Mouse (Mus musculus) hindbrain, embryonic 15.5 days (tissue): ENCODE results near the gene Zfp993. TPM values are rescaled to one million over a fixed set of nuclear protein-coding genes. Genes with fewer than 3 reads are reported as not detected.
"Not testable (repeated sequence)": the region's sequence is repeated elsewhere in the genome, so short reads cannot be mapped to it uniquely, and the experiment has no call there.

Experiments
- ATAC-seq: fragments of 200-750 bp; cut with Nextera tagmentation; 2 replicates; pipeline ENCODE4 v1.8.0; 2017; ENCODE audit warnings: low read depth, moderate number of reproducible peaks, moderate TSS enrichment; ENCODE audit not compliant: low FRiP score
- H3K27ac ChIP-seq: fragments of 300-500 bp; sonication (generic); replicated peaks from 2 replicates; pipeline ENCODE4 v1.5.1; 2015; ENCODE audit warnings: mild to moderate bottlenecking, inconsistent platforms
- H3K27me3 ChIP-seq: fragments of 300-500 bp; sonication (generic); 2 replicates; pipeline ENCODE4 v1.6.1; 2015; ENCODE audit warnings: control low read depth, inconsistent platforms
- H3K36me3 ChIP-seq: fragments of 300-500 bp; sonication (generic); 2 replicates; pipeline ENCODE4 v1.6.1; 2015; ENCODE audit warnings: control low read depth, inconsistent platforms
- H3K4me1 ChIP-seq: fragments of 300-500 bp; sonication (generic); replicated peaks from 2 replicates; pipeline ENCODE4 v1.6.1; 2015; ENCODE audit warnings: control low read depth, inconsistent platforms
- H3K4me2 ChIP-seq: fragments of 300-500 bp; sonication (generic); 2 replicates; pipeline ENCODE4 v1.6.1; 2015; ENCODE audit warnings: moderate library complexity, mild to moderate bottlenecking, inconsistent platforms
- H3K4me3 ChIP-seq: fragments of 300-500 bp; sonication (generic); 2 replicates; pipeline ENCODE4 v1.5.1; 2015; ENCODE audit warnings: mild to moderate bottlenecking, inconsistent platforms
- H3K9ac ChIP-seq: fragments of 300-500 bp; sonication (generic); 2 replicates; pipeline ENCODE4 v1.6.1; 2015; ENCODE audit warnings: inconsistent platforms
- H3K9me3 ChIP-seq: fragments of 300-500 bp; sonication (generic); 2 replicates; pipeline ENCODE4 v1.6.1; 2016; ENCODE audit warnings: control low read depth, inconsistent platforms
- WGBS: fragments of 180-500 bp; shearing (Covaris S2); methylation state at CpG from one replicate; pipeline ENCODE4 v1.1.7; 2015; 5-methylcytosine and 5-hydroxymethylcytosine counted together
- polyA plus RNA-seq: library from polyadenylated mRNA; unstranded; fragments of >200 nt; fragmentation: Nextera tagmentation; extraction: Ambion mirVana; gene quantifications from 2 replicates; pipeline ENCODE4 v1.2.1, GENCODE M21; 2015

Gene Zfp993
- polyA plus RNA-seq: 3.2 and 3.4 TPM in 2 replicates

DNA sequence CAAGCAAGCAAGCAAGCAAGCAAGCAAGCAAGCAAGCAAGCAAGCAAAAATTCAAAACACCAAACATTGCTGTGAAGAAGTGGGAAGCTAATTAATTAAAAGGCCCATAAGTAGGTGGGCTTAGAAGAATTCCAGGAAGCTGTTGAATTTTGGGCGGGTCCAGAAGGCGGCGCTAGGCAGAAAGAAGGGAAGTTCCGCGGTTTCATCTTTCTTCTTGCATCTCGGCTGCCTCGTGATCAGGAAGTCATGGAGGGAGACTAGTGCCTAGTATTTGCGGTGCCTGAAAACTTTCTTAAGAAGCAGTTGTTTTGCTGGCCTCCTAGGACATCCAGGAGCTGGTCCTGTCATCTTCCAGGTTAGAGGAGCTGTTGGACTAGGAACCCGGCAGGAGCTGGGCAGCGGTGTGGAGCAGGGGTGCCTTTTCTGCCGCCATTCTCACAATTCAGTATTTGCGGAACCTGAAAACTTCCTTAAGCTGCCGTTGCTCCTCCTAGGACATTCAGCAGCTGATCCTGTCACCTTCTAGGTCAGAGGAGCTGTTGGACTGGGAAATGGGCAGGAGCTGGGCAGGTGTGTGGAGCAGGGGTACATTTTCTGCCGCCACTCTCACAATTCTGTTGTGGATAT is at the start of gene Zfp993:
Gene Zfp993, plus strand, starts transcription at position 188 of the 627 bp plus-strand sequence.
- not testable (repeated sequence) for H3K36me3 ChIP-seq, H3K9me3 ChIP-seq, ATAC-seq, H3K4me3 ChIP-seq, H3K27ac ChIP-seq, H3K27me3 ChIP-seq, H3K9ac ChIP-seq, H3K4me1 ChIP-seq, H3K4me2 ChIP-seq
- no CpG with 5 or more reads among the region's 14 CpGs for WGBS

DNA sequence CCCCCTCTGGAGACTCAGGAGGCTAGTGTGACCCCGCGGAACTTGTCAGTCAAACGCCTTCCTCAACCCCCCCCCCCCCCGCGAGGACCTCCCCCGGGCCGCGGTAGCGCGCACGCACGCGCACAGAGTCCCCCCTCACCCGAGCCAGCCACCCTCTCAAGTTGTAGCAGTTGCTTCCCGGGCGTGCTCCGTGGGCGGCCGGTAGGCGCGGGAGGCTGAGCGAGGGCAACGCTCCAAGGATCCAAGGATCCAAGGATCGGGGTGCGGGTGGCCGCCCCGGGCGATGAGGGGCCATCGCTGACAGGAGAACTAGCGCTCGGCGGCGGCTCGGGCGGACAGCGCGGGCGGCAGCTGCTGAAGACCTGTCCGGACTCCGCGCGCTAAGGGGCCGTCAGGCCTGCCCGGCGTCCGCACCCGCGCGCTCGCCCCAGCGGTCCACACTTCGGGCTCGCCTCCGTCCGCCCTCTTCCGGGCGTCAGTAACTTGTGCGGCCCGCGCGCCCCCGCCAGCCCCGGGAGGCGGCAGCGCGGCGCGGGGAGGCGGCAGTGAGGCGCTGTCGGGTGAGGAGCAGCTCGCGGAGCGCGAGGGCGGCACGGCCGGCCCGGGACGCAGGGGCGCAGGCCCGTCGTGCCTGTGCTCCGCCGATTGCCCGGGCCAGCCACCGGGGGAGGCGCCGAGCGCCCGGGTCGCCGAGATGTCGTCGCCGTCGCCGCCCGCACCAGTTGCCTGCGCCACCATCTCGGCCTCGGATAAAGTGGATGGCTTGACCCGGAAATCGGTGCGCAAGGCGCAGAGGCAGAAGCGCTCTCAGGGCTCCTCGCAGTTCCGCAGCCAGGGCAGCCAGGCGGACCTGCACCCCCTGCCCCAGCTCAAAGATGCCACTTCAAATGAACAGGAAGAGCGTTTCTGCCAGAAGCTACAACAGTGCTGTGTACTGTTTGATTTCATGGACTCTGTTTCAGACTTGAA is 30.6 kb upstream of the Zfp993 start:
- peak overlapping the region; percentile 25; the same call in 1 of the 2 replicates for H3K4me3 ChIP-seq
- not testable (repeated sequence) for H3K4me1 ChIP-seq, H3K36me3 ChIP-seq, H3K9ac ChIP-seq, H3K27me3 ChIP-seq, H3K27ac ChIP-seq, H3K9me3 ChIP-seq
- peak; percentile 81; the same call in 1 of the 2 replicates for ATAC-seq
- H3K4me2 ChIP-seq: peak overlapping the region; percentile 32; the same call in 1 of the 2 replicates
- 7% methylated on average over 3 of the region's 111 CpGs for WGBS

DNA sequence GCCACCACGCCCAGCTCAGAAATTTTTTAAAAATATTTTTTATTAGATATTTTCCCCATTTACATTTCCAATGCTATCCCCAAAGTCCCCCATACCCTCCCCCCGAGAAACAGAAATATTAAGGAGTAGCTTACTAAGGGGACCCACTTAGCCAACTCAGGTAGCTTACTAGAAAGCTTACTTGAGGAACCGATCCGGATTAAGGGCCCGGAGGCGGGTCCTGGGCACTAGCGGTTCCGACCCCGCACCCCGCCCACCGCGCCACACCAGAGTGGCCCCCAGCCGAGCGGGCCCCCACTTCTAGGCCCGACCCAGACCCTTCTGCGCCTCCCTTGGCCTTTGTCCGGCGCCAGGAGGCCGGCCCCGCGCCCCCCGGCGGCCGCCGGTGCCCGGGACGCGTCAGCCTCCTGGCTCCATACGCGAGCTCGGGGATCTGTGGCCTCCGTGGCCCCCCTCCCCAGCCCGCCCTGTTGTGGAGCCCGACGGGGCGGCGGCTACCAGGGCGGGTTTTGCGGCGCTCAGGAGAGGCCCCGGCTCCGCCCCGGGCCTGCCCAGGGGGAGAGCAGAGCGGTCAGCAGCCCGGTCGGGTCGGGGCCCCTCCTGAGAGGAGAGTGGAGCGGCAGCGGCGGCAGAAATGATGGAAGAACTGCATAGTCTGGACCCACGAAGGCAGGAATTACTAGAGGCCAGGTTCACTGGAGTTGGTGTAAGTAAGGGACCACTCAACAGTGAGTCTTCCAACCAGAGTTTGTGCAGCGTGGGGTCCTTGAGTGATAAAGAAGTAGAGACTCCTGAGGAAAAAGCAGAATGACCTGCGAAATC is 7.0 kb upstream of the Zfp993 start:
- not testable (repeated sequence) for H3K36me3 ChIP-seq, H3K27me3 ChIP-seq, H3K9me3 ChIP-seq, H3K4me1 ChIP-seq, H3K27ac ChIP-seq
- ATAC-seq: peak; percentile 84
- peak overlapping the region; percentile 29 for H3K4me3 ChIP-seq
- H3K9ac ChIP-seq: 0 out of 2 replicates have a peak overlapping the region, but pooled peaks have one; percentile 16
- 3% methylated on average over 34 of the region's 53 CpGs for WGBS
- H3K4me2 ChIP-seq: peak overlapping the region; percentile 48

DNA sequence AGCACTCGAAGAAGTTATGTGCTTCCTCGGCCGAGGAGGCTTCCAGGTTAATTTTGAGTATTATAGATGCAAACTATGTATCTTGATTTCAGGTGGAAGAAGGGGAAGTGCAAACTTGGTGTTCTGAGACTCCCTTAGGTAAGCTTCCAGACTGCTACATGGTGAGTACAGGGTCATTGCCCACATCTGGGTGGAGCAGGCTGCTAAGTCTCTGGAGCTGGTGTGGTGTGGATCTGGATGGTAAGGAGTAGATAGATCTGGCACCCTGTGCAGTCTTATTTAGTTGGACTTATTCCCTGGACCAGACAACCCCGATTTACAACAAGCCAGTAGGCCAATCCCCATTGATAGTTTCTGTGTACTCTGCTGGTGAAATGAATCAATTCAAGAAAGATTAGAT is 33.6 kb downstream of the Zfp993 start:
- H3K9me3 ChIP-seq, H3K27me3 ChIP-seq, H3K27ac ChIP-seq, H3K4me1 ChIP-seq, H3K4me3 ChIP-seq, H3K9ac ChIP-seq, H3K4me2 ChIP-seq, ATAC-seq, H3K36me3 ChIP-seq: not testable (repeated sequence)
- no CpG with 5 or more reads among the region's 4 CpGs for WGBS

DNA sequence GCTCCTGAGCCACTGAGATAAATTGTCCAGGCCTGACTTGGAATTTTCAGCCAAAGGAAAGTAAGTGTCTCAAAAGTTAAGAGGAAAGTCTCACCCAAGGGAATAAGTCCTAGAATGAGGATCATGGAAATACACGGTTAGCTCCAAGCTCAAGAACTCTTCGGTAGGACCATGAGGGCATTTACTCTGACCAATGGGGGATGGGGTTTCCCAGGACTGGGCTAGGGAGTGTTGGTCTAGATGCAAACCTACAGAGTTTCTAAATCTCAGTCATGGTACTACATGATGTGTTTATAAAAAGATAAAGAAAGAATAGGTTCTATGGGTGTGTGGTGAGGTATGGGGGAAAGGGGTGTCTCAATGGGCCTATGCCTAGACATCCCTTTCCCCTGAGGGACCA is 38.9 kb downstream of the Zfp993 start:
- H3K4me1 ChIP-seq, H3K27ac ChIP-seq, H3K9ac ChIP-seq, H3K36me3 ChIP-seq, H3K4me2 ChIP-seq, H3K27me3 ChIP-seq, H3K4me3 ChIP-seq, H3K9me3 ChIP-seq: not testable (repeated sequence)
- no CpG with 5 or more reads among the region's 2 CpGs for WGBS
- ATAC-seq: 0 out of 2 replicates have a peak, but pooled peaks have one; percentile 38

DNA sequence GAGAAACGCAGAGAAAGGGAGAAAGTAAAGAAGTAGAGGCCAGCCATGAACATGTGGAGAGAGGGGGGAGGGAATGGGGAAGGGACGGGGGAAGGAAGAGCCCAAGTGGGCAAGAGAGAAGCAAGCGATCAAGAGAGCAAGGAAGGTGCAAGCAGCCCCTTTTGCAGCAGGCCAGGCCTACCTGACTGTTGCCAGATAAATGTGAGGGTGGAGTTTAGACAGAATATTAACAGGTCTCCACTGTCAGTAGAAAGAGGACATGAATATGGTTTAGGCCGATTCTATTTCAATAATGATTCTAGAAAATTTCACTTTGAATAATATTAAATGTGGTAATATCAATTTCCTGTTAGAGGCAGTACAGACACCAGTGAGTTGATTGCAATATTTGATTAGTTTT is 39.4 kb downstream of the Zfp993 start:
- not testable (repeated sequence) for H3K27me3 ChIP-seq, H3K27ac ChIP-seq, H3K36me3 ChIP-seq, H3K4me2 ChIP-seq, H3K9ac ChIP-seq, H3K4me1 ChIP-seq, ATAC-seq, H3K4me3 ChIP-seq, H3K9me3 ChIP-seq
- WGBS: 90% methylated on average over 1 of the region's 4 CpGs

DNA sequence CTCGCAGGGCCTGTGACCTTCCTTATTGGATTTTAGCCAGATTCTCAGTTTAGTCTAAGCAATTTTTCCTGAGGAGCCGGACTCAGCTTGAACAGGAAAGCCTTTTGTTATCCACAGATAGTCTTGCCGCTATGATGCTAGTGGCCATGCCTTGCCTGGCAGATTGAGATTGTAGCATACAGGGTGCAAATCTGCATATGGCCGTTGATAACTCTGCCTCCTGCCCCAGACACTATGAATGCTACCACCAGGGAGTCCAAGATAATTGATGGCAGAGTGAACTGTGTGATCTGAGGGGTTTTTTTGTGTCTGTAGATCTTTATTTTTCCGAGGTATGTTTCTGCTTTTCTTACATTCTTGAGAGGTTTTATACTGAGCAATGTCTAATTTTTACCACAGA is 39.9 kb downstream of the Zfp993 start:
- not testable (repeated sequence) for H3K27me3 ChIP-seq, H3K9me3 ChIP-seq, H3K9ac ChIP-seq, H3K27ac ChIP-seq, H3K4me3 ChIP-seq, H3K4me2 ChIP-seq, H3K36me3 ChIP-seq, H3K4me1 ChIP-seq, ATAC-seq
- 87% methylated on average over 2 of the region's 5 CpGs for WGBS

Other genes with a start within 250 kb of the Zfp993 start
- 2.2 and 2.5 TPM in 2 replicates for gene Zfp992, start 161.9 kb upstream of the Zfp993 start, polyA plus RNA-seq
- 0.10 and 0.21 TPM in 2 replicates for gene Zfp981, start 108.9 kb upstream of the Zfp993 start, polyA plus RNA-seq